Mouse (Mus musculus): Measurements from ENCODE around the gene Cdx2. TPM values are rescaled to one million over a fixed set of nuclear protein-coding genes. Genes with fewer than 3 reads are reported as not detected.
A peak's percentile ranks its signal among the peaks of the same experiment; 100 is the strongest.

Gene Cdx2
- total RNA-seq (2015; ENCODE audit: low replicate concordance) (not detected in 2 replicates), total RNA-seq (2017; ENCODE audit: low replicate concordance) (not detected in 2 replicates)

GRCm38 (mm10) chr5:147306638-147307397, at the start of gene Cdx2:
Gene Cdx2, minus strand, starts transcription at chr5:147307270.
- no peak for ATAC-seq (replicated peaks; ENCODE audit: low FRiP score, poor library complexity, severe bottlenecking)

GRCm38 (mm10) chr5:147356260-147357055, 49.4 kb upstream of the Cdx2 start:
- no peak for ATAC-seq (replicated peaks; ENCODE audit: low FRiP score, poor library complexity, severe bottlenecking)

- ATAC-seq (replicated peaks; ENCODE audit: low FRiP score, poor library complexity, severe bottlenecking), result no peak
Measured at GRCm38 (mm10) chr5:147355788-147356187, 48.7 kb upstream of the Cdx2 start.

- ATAC-seq (replicated peaks; ENCODE audit: low FRiP score, poor library complexity, severe bottlenecking), result no peak
Measured at GRCm38 (mm10) chr5:147354985-147355384, 47.9 kb upstream of the Cdx2 start.

- ATAC-seq (replicated peaks; ENCODE audit: low FRiP score, poor library complexity, severe bottlenecking), result no peak
Measured at GRCm38 (mm10) chr5:147354161-147354780, 47.2 kb upstream of the Cdx2 start.

- ATAC-seq (replicated peaks; ENCODE audit: low FRiP score, poor library complexity, severe bottlenecking), result no peak
Measured at GRCm38 (mm10) chr5:147351931-147352330, 44.9 kb upstream of the Cdx2 start.

- no peak for ATAC-seq (replicated peaks; ENCODE audit: low FRiP score, poor library complexity, severe bottlenecking)
Measured at GRCm38 (mm10) chr5:147345981-147346380, 38.9 kb upstream of the Cdx2 start.

- ATAC-seq (replicated peaks; ENCODE audit: low FRiP score, poor library complexity, severe bottlenecking), result no peak
Measured at GRCm38 (mm10) chr5:147343904-147344303, 36.8 kb upstream of the Cdx2 start.

- ATAC-seq (replicated peaks; ENCODE audit: low FRiP score, poor library complexity, severe bottlenecking), result no peak
Measured at GRCm38 (mm10) chr5:147342901-147343300, 35.8 kb upstream of the Cdx2 start.

- ATAC-seq (replicated peaks; ENCODE audit: low FRiP score, poor library complexity, severe bottlenecking), result no peak
Measured at GRCm38 (mm10) chr5:147340741-147341414, 33.8 kb upstream of the Cdx2 start.

- ATAC-seq (replicated peaks; ENCODE audit: low FRiP score, poor library complexity, severe bottlenecking), result no peak
Measured at GRCm38 (mm10) chr5:147339560-147339959, 32.5 kb upstream of the Cdx2 start.

- ATAC-seq (replicated peaks; ENCODE audit: low FRiP score, poor library complexity, severe bottlenecking), result no peak
Measured at GRCm38 (mm10) chr5:147338967-147339366, 31.9 kb upstream of the Cdx2 start.

- ATAC-seq (replicated peaks; ENCODE audit: low FRiP score, poor library complexity, severe bottlenecking), result no peak
Measured at GRCm38 (mm10) chr5:147332711-147333110, 25.6 kb upstream of the Cdx2 start.

GRCm38 (mm10) chr5:147331547-147331946, 24.5 kb upstream of the Cdx2 start:
- no peak for ATAC-seq (replicated peaks; ENCODE audit: low FRiP score, poor library complexity, severe bottlenecking)

GRCm38 (mm10) chr5:147329946-147330345, 22.9 kb upstream of the Cdx2 start:
- no peak for ATAC-seq (replicated peaks; ENCODE audit: low FRiP score, poor library complexity, severe bottlenecking)

- no peak for ATAC-seq (replicated peaks; ENCODE audit: low FRiP score, poor library complexity, severe bottlenecking)
Measured at GRCm38 (mm10) chr5:147327636-147328035, 20.6 kb upstream of the Cdx2 start.

GRCm38 (mm10) chr5:147325931-147326330, 18.9 kb upstream of the Cdx2 start:
- ATAC-seq (replicated peaks; ENCODE audit: low FRiP score, poor library complexity, severe bottlenecking), result no peak

GRCm38 (mm10) chr5:147323237-147323917, 16.3 kb upstream of the Cdx2 start:
- ATAC-seq (replicated peaks; ENCODE audit: low FRiP score, poor library complexity, severe bottlenecking), result peak; percentile 68; the same call in 1 of the 2 replicates

- no peak for ATAC-seq (replicated peaks; ENCODE audit: low FRiP score, poor library complexity, severe bottlenecking)
Measured at GRCm38 (mm10) chr5:147322183-147322582, 15.1 kb upstream of the Cdx2 start, which contains the start of gene Urad. Gene Urad, minus strand, starts transcription at chr5:147322440.
